Mouse (Mus musculus): Measurements from ENCODE around the gene Cox6b1.

GRCm38 (mm10) chr7:30593579-30594509, 32.1 kb downstream of the Cox6b1 start:
- TF ChIP-seq CTCF (IDR thresholded peaks at IDR 0.05) (no peak), EP300 (IDR thresholded peaks at IDR 0.05; ENCODE audit: insufficient read depth, low read depth, low read length) (no peak)
